Mouse (Mus musculus) lung, postnatal 4 days (tissue): ENCODE measurements around the gene Fam8a1.

Experiments used
- DNase-seq, 2 experiments: peaks; one replicate each; pipeline ENCODE4 v3.0.0; 2021

Gene Fam8a1

GRCm38 (mm10) chr13:46669048-46669619 is at the start of gene Fam8a1:
Gene Fam8a1, plus strand, starts transcription at chr13:46669522.
- peak; percentile 94 to 95 for DNase-seq

- DNase-seq: peak; percentile 54
Observed at GRCm38 (mm10) chr13:46619633-46620032, 49.7 kb upstream of the Fam8a1 start.

GRCm38 (mm10) chr13:46620964-46621757 is 48.2 kb upstream of the Fam8a1 start:
- no peak for DNase-seq

GRCm38 (mm10) chr13:46626608-46627007 is 42.7 kb upstream of the Fam8a1 start:
- DNase-seq: no peak

- DNase-seq: peak in 1 of 2 experiments; percentile 25
Observed at GRCm38 (mm10) chr13:46627841-46628240, 41.5 kb upstream of the Fam8a1 start.

- DNase-seq: no peak
Observed at GRCm38 (mm10) chr13:46629391-46629790, 39.9 kb upstream of the Fam8a1 start.

GRCm38 (mm10) chr13:46632796-46633195 is 36.5 kb upstream of the Fam8a1 start:
- DNase-seq: no peak

- no peak for DNase-seq
Observed at GRCm38 (mm10) chr13:46633320-46634132, 35.8 kb upstream of the Fam8a1 start.

GRCm38 (mm10) chr13:46634133-46634488 is 35.2 kb upstream of the Fam8a1 start:
- no peak for DNase-seq

GRCm38 (mm10) chr13:46640608-46641468 is 28.5 kb upstream of the Fam8a1 start:
- DNase-seq: no peak

GRCm38 (mm10) chr13:46642318-46642717 is 27.0 kb upstream of the Fam8a1 start:
- DNase-seq: no peak

- DNase-seq: no peak
Observed at GRCm38 (mm10) chr13:46644175-46644574, 25.1 kb upstream of the Fam8a1 start.

- no peak for DNase-seq
Observed at GRCm38 (mm10) chr13:46645476-46645875, 23.8 kb upstream of the Fam8a1 start.

GRCm38 (mm10) chr13:46651853-46652252 is 17.5 kb upstream of the Fam8a1 start:
- DNase-seq: no peak

GRCm38 (mm10) chr13:46652671-46653070 is 16.7 kb upstream of the Fam8a1 start:
- DNase-seq: no peak

GRCm38 (mm10) chr13:46653671-46654070 is 15.7 kb upstream of the Fam8a1 start:
- DNase-seq: no peak

GRCm38 (mm10) chr13:46654566-46654965 is 14.8 kb upstream of the Fam8a1 start:
- DNase-seq: no peak

GRCm38 (mm10) chr13:46659211-46659610 is 10.1 kb upstream of the Fam8a1 start:
- DNase-seq: no peak

- peak in 1 of 2 experiments; percentile 30 for DNase-seq
Observed at GRCm38 (mm10) chr13:46663461-46663964, 5.8 kb upstream of the Fam8a1 start.

GRCm38 (mm10) chr13:46669620-46670271 is 424 bp downstream of the Fam8a1 start:
- peak; percentile 33 to 48 for DNase-seq

GRCm38 (mm10) chr13:46670514-46670913 is 1.2 kb downstream of the Fam8a1 start:
- DNase-seq: no peak

- no peak for DNase-seq
Observed at GRCm38 (mm10) chr13:46674601-46675000, 5.3 kb downstream of the Fam8a1 start.
